Mouse (Mus musculus): Measurements from ENCODE around the gene Sgms2. TPM values are rescaled to one million over a fixed set of nuclear protein-coding genes. Genes with fewer than 3 reads are reported as not detected.
A peak's percentile ranks its signal among the peaks of the same experiment; 100 is the strongest.

The Sgms2 gene
- total RNA-seq, 2 experiments from 2014 or later = 3.9 to 6.6 TPM

GRCm38 (mm10) chr3:131488403-131488802, 2.8 kb downstream of the Sgms2 start:
- no peak for DNase-seq (ENCODE audit: low spot score in 2 of 2)

- DNase-seq (ENCODE audit: low spot score in 2 of 2) = no peak
Observed at GRCm38 (mm10) chr3:131485388-131485787, 5.8 kb downstream of the Sgms2 start.

GRCm38 (mm10) chr3:131483650-131484049, 7.6 kb downstream of the Sgms2 start:
- DNase-seq (ENCODE audit: low spot score in 2 of 2) = no peak

- DNase-seq (ENCODE audit: low spot score in 2 of 2) = no peak
Observed at GRCm38 (mm10) chr3:131481976-131482712, 9.1 kb downstream of the Sgms2 start.

GRCm38 (mm10) chr3:131480659-131481058, 10.6 kb downstream of the Sgms2 start:
- no peak for DNase-seq (ENCODE audit: low spot score in 2 of 2)

GRCm38 (mm10) chr3:131479415-131479814, 11.8 kb downstream of the Sgms2 start:
- no peak for DNase-seq (ENCODE audit: low spot score in 2 of 2)

- no peak for DNase-seq (ENCODE audit: low spot score in 2 of 2)
Observed at GRCm38 (mm10) chr3:131476002-131476401, 15.2 kb downstream of the Sgms2 start.

- DNase-seq (ENCODE audit: low spot score in 2 of 2) = no peak
Observed at GRCm38 (mm10) chr3:131474526-131474925, 16.7 kb downstream of the Sgms2 start.

GRCm38 (mm10) chr3:131473496-131473895, 17.7 kb downstream of the Sgms2 start:
- DNase-seq (ENCODE audit: low spot score in 2 of 2) = no peak

- DNase-seq (ENCODE audit: low spot score in 2 of 2) = no peak
Observed at GRCm38 (mm10) chr3:131471836-131472235, 19.4 kb downstream of the Sgms2 start.

GRCm38 (mm10) chr3:131471435-131471834, 19.8 kb downstream of the Sgms2 start:
- no peak for DNase-seq (ENCODE audit: low spot score in 2 of 2)

- no peak for DNase-seq (ENCODE audit: low spot score in 2 of 2)
Observed at GRCm38 (mm10) chr3:131470837-131471236, 20.4 kb downstream of the Sgms2 start.

- DNase-seq (ENCODE audit: low spot score in 2 of 2) = no peak
Observed at GRCm38 (mm10) chr3:131469636-131470035, 21.6 kb downstream of the Sgms2 start.

- no peak for DNase-seq (ENCODE audit: low spot score in 2 of 2)
Observed at GRCm38 (mm10) chr3:131466371-131466770, 24.8 kb downstream of the Sgms2 start.

- peak in 1 of 2 experiments; percentile 37 for DNase-seq (ENCODE audit: low spot score in 2 of 2)
Observed at GRCm38 (mm10) chr3:131465536-131466260, 25.5 kb downstream of the Sgms2 start.

- DNase-seq (ENCODE audit: low spot score in 2 of 2) = no peak
Observed at GRCm38 (mm10) chr3:131372996-131373395, 118.2 kb downstream of the Sgms2 start.

GRCm38 (mm10) chr3:131368678-131369077, 122.5 kb downstream of the Sgms2 start:
- no peak for DNase-seq (ENCODE audit: low spot score in 2 of 2)

GRCm38 (mm10) chr3:131367452-131367851, 123.8 kb downstream of the Sgms2 start:
- DNase-seq (ENCODE audit: low spot score in 2 of 2) = no peak

GRCm38 (mm10) chr3:131364632-131365446, 126.4 kb downstream of the Sgms2 start:
- DNase-seq (ENCODE audit: low spot score in 2 of 2) = peak in 1 of 2 experiments; percentile 54

GRCm38 (mm10) chr3:131364194-131364593, 127.0 kb downstream of the Sgms2 start:
- no peak for DNase-seq (ENCODE audit: low spot score in 2 of 2)

GRCm38 (mm10) chr3:131363602-131364001, 127.6 kb downstream of the Sgms2 start:
- no peak for DNase-seq (ENCODE audit: low spot score in 2 of 2)

GRCm38 (mm10) chr3:131361960-131362359, 129.3 kb downstream of the Sgms2 start:
- DNase-seq (ENCODE audit: low spot score in 2 of 2) = no peak
